Mouse (Mus musculus) left cerebral cortex, adult 11 months (tissue): Measurements from ENCODE around the gene Corin.

Experiments used
- DNase-seq: peaks from one replicate; pipeline ENCODE4 v3.0.0; 2022; ENCODE audit warnings: low spot score

The Corin gene

GRCm38 (mm10) chr5:72315282-72315681 lies 189.0 kb downstream of the Corin start:
- no peak for DNase-seq

- no peak for DNase-seq
Measured at GRCm38 (mm10) chr5:72298418-72299104, 205.7 kb downstream of the Corin start.

- no peak for DNase-seq
Measured at GRCm38 (mm10) chr5:72285077-72285476, 219.2 kb downstream of the Corin start.

- no peak for DNase-seq
Measured at GRCm38 (mm10) chr5:72282907-72283306, 221.4 kb downstream of the Corin start.

DNA sequence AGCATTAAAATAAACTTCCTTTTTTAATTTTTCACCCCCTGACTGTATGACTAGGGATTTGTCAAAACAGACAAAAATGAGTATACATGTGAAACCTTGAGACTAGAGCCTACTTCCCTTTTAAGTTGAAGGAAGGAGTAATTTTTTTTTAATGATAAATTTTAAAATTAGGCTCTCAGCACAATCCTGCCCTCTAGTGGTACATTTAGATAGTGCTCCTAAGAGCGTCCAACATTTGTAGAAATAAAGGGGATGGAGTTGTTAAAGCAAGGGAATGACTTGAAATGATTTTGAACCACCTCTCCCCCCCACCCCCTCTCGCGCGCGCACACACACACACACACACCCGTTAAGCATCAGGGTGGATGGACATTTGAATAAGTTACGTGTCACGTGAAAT lies 234.6 kb downstream of the Corin start:
- no peak for DNase-seq

DNA sequence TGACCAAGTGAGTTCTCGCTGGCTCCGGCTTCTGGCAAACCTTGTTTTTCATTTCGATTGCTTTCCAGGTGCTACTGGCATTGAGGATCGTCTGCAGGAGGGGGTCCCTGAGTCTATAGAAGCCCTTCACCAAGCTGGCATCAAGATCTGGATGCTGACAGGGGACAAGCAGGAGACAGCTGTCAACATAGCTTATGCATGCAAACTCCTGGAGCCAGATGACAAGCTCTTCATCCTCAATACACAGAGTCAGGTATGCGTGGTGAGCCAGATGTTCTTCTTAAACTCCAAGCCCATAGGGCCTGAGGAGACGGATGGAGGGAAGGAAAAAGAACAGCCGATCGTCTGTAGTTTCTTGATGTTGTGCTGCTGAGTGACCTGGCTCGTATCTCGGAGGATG lies 235.1 kb downstream of the Corin start:
- no peak for DNase-seq

- no peak for DNase-seq
Measured at GRCm38 (mm10) chr5:72266955-72267535, 237.2 kb downstream of the Corin start.

DNA sequence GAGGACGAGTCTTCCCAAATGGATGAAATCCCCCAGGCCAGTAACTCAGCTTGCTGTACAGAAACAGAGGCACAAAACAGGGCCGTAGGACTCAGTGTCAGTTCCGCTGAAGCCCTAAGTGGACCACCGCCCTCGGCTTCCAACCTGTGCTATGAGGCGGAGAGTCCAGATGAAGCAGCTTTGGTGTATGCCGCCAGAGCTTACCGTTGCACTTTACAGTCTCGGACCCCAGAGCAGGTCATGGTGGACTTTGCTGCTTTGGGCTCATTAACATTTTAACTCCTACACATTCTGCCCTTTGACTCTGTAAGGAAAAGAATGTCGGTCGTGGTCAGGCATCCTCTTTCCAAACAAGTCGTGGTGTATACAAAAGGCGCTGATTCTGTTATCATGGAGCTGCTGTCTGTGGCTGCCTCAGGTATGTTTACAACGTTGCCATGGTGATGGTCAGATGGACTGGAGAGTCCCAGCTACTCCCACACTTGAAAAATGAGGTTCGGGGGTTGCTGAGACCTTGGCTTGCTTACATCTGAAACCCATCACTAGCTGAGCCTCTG lies 240.0 kb downstream of the Corin start:
- DNase-seq: no peak

DNA sequence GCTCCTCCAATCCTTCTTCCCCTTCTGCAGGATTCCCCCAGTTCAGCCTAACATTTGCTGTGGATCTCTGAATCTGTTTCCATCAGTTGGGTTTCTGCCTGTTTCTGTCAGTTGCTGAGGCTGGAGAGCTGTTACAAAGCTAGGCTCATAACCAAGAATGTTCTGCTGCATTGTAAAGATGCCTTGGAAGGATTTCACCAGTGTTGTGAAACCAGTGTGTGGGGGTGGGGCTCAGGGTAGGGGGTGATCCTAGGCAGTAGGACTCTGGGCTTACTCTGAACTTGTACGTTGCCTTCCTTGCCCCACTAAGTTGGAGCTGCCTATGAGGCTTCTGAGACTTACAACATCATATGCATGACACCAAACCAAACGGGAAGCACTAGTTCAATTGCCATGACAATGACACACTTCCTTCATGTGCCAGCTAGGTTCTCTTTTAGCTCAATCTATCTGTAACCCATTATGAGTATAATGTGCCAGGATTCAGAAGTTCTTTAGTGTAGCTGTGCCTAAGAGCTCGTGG lies 242.4 kb downstream of the Corin start:
- DNase-seq: no peak

DNA sequence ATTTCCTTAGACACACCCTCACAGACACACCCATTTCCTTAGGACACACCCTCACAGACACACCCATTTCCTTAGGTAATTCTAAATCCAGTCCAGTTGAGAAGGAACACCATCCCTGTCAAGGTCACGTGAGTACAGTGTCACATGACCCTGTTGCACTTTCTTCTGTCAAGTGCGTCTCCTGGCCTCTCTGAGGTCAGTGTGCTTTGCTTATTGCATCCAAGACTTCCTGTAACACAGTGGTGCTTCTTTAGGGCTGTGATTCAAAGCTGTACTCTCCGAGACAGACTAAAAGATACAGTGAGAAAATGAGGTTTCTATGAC lies 245.0 kb downstream of the Corin start:
- DNase-seq: no peak

- DNase-seq: no peak
Measured at GRCm38 (mm10) chr5:72258409-72259297, 245.6 kb downstream of the Corin start.

- no peak for DNase-seq
Measured at GRCm38 (mm10) chr5:72257084-72257483, 247.2 kb downstream of the Corin start.

- DNase-seq: no peak
Measured at GRCm38 (mm10) chr5:72254958-72255357, 249.3 kb downstream of the Corin start.

GRCm38 (mm10) chr5:72250180-72250579 lies 254.1 kb downstream of the Corin start:
- DNase-seq: no peak
